Mouse (Mus musculus) urinary bladder, postnatal 14 days (tissue): ENCODE measurements around the gene Gm45713.
A peak's percentile ranks its signal among the peaks of the same experiment; 100 is the strongest.
"Not testable (repeated sequence)": the region's sequence is repeated elsewhere in the genome, so short reads cannot be mapped to it uniquely, and the experiment has no call there.

ENCODE experiments used
- DNase-seq: peaks from one replicate; pipeline ENCODE4 v3.0.0; 2021; ENCODE audit warnings: low spot score

Gm45713 gene

DNA sequence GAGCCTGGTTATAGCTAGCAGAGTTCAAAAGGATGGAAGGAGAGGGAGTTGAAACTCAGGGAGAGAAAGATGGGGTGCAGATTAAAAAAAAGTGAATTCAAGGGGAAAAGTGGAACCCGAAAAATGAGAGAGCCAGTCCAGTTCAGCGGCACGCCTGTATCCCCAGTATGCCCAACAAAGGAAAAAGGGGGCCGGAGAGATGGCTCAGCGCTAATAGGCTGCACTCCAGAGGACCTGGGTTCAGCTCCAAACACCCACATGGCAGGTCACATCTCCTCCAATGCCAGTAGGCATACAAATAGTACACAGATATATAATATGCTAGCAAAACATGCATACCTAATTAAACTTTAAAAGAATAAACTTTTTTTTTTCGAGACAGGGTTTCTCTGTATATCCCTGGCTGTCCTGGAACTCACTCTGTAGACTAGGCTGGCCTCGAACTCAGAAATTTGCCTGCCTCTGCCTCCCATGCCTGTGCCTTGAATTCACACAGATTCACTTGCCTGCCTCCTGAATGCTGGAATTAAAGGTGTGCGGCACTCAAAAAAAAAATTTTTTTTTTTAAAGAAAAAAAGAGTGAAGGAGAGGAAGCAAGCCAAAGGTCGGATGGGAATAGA is 27.1 kb upstream of the Gm45713 start:
- DNase-seq: no peak

DNA sequence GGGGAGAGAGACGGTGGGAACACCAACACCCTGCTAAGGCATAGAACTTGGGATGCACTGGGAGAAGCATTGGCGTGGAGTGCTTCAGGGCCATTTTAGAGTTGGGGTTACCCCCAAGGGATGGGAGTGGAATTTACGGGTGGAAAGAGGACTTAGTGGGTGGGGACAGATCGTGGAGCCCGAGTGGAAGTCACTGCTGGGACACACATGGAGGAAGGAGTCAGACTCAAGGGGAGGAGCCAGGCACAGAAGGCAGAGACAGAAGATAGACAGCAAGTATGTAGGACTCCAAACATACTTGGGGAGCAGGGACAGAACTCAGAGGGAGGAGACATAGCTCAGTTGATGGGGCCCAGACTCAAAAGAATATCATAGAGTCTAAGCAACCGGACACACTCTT is 26.5 kb upstream of the Gm45713 start:
- DNase-seq: no peak

DNA sequence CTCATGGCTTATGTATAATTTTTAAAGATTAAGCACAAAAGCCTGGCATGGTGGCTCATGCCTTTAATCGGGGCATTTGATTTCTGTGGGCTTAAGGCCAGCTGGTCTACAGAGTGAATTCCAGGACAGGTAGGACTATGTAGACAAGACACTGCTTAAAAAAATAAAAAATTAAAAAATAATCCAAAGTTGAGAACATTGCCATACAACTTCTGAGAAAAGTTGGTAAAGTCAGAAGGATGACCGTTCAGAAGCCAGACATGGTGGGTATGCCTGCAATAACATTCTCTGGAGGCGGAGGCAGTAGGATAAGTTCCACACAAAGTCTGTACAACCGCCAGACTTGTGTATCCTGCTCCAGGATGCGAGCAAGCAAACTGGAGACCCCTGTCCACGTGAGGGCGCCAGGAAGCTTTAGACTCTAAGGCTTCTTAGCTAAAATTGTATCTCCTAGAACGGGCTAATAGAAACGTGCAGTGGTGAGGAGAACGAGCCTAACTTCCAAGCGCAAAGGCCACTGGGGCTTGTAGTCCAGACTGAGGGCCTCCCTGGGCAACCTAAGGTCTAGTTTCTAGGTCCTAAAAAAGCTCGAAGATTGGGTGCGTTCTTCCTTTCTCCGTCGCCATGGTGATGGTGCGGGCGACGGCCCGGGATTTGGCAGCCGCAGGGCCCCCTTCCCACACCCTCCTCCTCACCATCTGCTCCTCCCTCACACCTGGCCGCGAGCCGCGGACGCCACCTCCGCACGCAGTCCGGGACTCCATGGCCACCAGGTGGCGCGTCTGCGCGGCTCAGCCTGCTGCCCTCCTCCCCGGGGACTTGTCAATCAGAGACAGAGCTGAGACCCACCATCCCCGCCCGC is 25.8 kb upstream of the Gm45713 start:
- peak; percentile 90 for DNase-seq

DNA sequence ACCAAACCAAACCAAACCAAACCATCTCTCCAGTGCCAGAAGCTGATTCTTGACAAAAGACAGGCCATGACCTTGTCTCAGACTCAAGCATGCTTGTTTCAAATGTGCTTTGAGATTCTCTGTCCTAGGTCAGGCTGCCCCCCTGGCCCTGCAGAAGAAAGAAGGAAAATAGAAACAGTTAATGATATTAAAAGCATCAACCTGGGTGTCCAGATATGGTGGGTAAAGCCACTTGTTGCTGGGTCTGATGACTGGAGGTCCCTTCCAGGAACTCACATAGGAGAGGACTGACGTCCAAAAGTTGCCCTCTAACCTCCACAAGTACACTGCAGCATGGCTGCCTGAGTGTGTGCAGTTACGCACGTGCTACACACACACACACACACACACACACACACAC is 24.8 kb upstream of the Gm45713 start:
- no peak for DNase-seq

DNA sequence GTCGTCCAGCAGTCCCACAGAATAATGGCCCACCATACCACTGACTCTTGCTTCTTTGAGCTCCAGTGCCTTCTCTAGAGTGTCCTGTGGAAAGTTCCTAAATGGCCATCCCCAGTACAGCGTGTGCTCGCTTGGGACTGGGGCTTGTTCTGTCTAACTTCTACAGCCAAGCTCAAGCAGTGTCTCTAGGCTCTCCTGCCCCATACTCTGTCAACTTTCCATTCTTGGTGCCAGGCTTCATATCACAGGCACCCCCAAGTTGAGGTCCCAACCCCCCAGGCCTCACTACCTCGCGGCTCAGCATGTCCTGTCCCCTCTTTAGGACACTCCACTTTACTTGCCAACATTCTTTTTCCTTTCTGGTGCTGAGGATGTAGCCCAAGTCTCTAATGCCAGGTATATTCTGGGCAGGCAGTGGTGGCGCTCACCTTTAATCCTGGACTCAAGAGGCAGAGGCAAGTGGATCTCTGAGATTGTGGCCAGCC is 24.3 kb upstream of the Gm45713 start:
- DNase-seq: no peak

DNA sequence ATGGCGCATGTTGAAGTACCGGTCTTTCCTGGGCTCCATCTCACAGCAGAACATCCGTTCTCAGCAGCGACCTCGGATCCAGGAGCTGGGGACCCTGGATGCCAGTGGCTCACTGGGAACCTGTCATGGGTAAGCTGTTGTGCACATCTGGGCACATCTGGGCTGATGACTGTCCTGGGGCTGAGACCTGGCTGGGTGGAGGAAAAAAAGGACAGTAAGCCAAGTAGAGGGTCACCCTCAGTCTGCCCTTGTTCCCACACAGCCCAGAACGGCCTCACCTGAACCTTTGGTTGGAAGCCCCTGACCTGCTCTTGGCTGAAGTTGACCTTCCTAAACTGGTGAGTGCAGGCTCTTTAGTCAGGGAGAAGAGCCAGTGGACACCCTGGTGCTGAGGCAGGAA is 23.0 kb upstream of the Gm45713 start:
- DNase-seq: no peak

DNA sequence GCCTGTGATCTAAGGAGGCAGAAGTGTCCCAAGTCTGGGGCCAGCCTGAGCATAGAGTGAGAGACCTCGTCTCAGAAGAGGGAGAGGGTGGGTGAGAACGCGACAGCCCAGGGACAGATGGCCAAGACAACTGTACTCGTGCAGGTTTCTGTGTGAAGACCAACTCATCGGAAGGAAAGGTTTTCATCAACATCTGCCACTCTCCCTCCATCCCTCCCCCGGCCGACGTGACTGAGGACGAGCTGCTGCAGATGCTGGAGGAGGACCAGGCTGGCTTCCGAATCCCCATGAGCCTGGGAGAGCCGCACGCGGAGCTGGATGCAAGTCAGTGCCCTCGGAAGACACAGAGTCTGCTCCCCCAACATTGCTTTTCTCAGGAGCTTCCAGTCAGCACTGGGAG is 21.4 kb upstream of the Gm45713 start:
- no peak for DNase-seq

DNA sequence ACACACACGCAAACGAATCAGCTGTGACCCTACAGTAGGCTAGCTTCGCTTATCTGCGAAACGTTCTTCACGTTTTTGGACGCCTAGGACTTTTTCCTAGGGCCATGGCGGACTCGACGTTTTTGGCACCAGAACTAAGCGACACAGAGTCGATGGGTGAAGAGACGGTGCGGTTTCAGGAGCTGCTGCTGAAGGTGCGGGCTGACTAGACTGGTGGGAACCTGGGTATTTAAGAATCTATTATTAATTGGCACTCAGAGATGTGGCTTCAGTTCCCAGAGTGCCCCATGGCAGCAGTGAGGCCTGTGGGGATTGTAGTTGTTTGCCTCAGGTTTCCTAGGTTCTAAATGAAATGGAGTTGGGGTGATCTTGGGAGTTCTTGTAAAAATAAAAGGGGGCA is 20.2 kb upstream of the Gm45713 start:
- DNase-seq: no peak

DNA sequence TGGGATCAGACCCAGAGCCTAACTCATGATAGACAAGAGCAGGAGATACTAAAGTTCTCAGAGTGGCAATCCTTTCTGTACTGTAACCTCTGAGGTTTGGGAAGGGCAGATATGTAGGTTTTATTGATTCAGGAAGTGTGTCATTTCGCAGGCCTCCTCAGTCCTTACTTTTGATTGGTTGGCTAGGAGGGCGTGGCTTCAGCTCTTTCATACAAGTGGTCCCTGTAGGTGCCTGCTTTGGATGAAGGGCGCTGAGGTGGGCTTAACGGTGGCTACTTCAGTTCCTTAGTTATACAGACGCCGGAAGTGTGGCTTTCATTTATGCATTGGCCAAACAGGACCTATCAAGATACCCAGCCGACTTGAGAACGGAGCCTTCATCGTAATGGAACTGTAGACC is 19.6 kb upstream of the Gm45713 start:
- no peak for DNase-seq

DNA sequence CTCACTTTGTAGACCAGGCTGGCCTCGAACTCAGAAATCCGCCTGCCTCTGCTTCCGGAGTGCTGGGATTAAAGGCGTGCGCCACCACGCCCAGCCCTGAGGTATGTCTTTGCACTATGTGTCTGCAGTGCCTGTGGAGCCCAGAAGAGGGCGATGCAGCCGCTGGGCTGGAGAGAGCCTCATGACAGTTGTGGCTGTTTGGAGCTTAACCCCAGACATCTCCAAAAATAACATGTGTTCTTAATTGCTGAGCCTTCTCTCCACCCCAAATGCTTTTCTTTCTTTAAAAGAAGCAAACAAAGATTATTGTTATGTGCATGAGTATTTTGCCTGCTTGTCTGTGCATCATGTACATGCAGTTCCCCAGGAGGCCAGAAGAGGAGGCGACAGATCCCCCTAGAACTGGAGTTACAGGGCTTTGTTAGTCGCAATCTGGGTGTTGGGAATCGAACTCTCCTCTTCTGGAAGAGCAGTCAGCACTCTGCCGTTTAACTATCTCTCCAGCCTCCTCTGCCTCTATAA is 19.0 kb upstream of the Gm45713 start:
- DNase-seq: peak; percentile 65

DNA sequence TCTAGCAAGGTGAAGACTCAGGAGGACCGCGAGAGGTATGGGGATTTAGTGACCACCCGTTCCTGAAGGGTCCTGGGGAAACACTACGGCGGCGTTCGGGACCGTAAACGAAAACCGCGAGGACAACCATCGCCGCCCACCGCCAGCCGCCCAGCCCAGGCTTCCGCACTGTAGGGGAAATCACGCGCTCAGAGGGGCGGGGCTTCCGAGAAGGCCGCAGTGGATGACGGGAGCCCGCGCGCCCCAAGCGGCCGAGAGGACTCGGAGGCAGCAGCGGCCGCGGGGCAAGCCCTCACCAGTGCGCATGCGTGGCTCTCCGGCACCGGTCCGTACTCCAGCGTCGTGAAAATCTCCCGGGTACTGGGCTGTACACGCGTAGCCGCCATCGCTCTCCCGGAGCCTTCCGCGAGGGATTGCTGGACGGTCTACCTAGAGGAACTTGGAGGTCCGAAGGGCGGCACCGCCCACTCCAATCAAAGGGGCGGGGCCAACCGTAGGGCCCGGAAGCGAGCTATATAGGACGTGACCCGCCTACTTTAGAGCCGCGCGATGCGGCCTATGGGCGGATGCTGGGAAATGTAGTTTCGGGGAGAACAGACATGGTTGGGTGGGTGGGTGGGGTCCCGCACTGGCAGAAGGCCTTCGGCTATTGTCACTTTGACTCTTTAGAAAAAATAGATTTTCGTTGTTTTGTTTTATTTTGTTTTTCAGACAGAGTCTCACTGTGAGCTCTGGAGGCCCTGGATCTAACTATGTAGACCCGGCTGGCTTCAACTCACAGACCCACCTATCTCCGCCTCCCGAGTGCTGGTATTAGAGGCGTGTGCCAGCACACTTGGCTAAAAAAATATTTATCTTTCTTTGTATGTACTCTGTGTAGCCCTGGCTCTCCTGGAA is 18.3 kb upstream of the Gm45713 start, which contains the start of the genes Pih1d1 and Aldh16a1:
Gene Pih1d1 (plus strand): TSS at position 208 of the 897 bp plus-strand sequence.
Gene Aldh16a1 (minus strand): TSS at position 489 of the 897 bp plus-strand sequence.
- peak; percentile 98 for DNase-seq

DNA sequence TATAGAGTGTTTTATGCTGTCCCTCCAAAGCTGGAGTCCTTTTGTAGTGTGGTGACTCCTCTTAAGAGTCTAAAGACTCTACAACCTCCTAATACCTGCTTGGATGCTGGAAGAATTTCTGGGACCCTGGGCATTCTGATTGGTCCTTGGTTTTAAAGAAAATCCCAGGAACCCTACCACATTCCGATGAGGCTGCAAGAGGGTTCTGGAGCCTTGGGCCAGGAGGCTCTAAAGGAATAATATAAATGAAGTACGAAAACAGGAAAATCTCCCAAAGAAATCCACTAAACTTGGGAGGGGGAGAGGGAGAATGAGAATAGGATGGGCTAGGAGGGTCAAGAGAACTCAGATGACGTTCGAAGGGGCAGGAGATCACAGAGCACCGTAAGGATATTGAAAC is 17.6 kb upstream of the Gm45713 start:
- no peak for DNase-seq

DNA sequence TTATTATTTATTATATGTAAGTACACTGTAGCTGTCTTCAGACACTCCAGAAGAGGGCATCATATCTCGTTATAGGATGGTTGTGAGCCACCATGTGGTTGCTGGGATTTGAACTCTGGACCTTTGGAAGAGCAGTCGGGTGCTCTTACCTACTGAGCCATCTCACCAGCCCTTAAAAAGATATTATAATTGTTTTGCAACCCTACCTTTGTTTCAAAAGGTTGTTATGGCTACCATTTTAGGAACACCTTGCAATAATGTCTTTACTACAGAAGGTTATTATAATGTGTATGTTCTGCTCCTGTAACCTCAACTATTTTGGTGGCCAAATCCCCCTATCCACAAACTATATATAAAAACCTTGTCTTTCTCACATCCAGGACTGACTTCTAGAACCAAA is 17.0 kb upstream of the Gm45713 start:
- not testable (repeated sequence) for DNase-seq

DNA sequence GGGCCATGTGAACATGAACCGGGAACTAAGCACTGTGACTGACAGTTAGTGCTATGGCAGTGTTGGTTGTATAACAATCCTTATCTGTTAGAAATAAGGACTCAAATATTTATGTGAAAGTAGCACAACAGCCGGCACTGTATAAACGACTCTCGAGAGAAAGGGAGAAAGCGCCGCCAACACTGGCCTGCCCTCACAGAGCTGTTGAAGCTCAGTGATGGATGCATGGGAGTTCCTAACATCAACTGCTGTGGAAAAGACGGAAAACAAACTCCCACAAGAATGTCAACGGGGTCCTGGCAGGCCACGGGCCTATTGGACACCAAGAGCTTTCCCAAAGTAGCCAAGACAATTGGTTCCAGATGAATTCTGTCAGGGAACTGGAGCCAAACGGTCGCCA is 15.3 kb upstream of the Gm45713 start:
- peak; percentile 26 for DNase-seq

DNA sequence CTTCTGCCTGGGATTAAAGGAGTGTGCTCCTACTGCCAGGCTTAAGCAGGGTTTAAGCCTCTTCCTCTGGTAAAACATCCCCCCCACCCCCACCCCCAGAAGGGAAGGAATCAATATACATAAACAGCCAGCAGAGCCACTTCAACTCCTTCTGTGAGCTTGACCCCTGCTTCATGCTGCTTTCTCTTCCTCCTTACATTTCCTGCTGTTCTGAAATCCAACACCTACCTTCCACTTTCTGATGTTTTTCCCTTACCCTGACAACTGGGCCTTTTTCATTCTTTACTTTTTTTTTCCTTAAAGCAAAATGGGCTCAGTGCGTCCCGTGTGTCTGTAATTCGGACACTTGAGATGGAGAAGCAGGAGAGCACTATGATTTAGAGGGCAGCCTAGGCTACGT is 14.3 kb upstream of the Gm45713 start:
- no peak for DNase-seq

DNA sequence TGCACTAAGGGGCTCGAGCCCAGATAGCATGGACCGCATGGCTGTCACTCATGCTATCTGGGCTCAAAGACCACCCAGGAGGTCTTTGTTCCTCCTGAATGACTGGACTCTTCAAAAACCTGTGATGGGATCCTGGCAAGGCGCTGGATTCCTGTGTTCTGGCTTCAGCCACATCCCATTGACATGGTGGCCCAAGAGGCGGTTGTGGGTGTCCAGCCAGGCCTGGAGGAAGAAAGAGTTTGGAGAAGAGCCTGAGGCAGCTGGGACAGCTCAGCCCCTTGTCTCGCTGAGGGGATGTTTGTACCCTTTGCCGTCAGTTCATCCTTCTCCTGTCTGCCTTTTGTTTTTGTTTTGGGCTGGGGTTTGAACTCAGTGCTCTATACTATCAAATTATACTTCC is 13.5 kb upstream of the Gm45713 start:
- DNase-seq: peak; percentile 46

DNA sequence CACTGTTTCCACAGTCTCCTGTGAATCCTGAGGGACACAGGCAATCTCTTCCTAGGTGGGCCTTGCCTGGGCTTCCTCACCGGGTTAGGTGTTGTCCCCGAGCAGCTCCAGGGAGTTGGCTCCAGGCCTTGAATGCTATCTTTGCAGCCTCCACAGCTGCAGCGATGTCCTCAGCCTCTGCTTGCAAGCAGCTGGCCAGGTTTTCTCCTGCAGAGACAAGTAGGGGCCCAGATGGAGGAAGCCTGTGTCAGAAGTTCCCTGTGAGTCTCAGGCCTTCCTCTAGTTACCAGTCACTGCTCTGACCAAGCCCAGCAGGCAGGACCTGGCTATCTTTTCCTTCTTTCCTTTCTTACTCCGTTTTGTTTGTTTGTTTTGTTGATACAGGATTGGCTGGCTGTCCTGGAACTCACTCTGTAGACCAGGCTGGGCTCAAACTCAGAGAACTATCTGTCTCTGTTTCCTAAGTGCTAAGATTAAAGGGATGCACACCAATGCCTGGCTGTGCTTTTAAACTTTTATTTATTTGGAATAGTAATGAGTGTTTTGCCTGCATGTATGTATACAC is 12.6 kb upstream of the Gm45713 start:
- no peak for DNase-seq

DNA sequence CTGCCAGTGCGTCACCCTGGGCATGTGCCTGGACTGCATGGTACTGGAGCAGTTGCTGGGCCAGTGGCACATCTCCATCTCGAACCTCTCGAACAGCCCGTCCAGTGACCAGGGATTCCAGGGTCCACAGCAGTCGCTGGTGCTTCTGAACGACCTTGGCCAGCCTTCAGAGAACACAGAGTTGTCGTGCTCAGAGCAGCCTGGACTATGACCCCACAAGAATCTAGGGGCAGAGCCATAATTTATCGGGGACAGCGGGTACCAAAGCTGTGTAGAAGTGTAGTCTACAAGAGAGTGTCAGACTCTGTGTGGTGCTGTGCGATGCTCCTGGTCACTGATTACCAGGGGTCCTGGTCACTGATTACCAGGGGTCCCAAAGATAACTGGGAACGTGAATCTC is 11.9 kb upstream of the Gm45713 start:
- no peak for DNase-seq

DNA sequence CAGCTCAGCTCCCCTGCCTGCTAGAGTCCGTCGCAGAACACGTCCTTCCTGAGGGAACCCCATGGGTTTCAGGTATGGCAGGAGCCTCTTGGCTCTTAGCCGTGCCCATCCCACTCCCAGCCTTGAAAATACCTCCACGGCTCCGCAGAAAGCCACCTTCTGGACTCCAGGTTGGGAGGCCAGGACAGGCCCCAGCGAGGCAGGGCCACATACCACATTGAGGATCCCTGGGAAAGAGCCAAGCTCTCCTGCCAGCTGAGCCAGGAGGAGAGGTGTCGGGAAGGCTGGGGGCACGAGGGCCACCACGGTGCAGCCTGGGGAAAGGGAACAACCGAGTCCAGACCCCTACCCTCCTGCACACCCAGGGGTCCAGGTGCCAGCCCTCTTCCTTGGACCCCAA is 11.2 kb upstream of the Gm45713 start:
- no peak for DNase-seq

DNA sequence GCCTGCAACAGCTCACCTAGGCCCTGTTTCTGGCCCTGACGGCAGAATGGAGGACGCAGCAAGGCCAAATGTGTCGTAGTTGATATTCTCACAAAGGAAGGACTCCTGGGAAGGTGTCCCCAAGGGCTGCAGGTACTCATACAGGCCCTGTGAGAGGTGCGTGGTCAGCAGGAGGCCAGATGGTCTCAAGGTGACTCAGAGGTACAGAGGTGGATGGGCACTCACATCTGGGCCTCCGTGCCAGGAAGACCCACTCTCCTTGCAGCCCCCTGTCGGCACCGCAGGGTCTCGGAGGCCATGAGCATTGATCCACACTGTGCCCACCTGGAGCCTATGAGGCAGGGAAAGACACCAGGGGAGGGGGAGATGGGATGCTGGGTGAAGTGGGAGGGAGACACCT is 9.4 kb upstream of the Gm45713 start:
- DNase-seq: no peak

DNA sequence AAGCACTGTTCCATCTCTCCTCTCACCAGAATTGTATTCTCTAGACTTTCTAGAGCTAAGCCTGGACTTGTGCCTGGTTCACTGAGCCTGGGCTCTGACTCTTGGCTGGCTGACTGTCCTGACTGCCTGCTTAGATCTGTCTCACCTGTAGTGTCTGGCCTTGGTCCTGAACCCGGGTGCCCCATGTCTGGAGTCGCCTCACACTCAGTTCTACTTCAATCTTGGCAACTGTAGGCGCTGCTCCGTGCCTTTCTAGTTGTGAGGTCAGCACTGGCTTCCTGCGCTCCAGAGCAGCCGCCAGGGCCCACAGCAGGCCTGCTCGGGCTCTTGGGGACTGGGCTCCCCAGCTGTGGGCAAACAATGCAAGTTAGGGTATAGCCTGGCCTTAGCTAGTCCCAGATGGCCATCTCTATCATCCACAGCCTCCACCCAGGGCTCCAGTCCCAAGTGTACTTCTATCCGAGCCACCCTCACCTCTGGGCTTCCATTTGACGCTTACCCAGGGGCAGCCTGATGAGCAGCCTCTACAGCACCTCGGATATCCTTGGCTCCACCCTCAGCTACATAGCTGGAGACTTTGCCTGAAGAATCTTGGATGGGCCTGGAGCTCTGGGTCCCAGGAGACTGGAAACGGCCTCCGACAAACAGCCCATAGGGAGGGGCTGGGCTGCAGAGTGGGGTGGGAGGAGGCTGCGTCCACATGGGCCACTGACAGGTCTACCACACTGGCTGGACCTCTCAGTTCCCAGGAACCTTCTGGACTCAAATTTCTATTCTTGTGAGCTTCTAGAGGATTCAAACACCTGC is 8.5 kb upstream of the Gm45713 start:
- DNase-seq: no peak
